Mouse (Mus musculus) common myeloid progenitor, adult 5-6 weeks (primary cell): Measurements from ENCODE around the gene Ccdc160. TPM values are rescaled to one million over a fixed set of nuclear protein-coding genes. Genes with fewer than 3 reads are reported as not detected.

Source experiments
- ATAC-seq: replicated peaks from 2 replicates; pipeline ENCODE4 v1.8.0; 2016; ENCODE audit warnings: low read depth, mild to moderate bottlenecking, moderate TSS enrichment, inconsistent platforms; ENCODE audit not compliant: poor library complexity, severe bottlenecking
- total RNA-seq: library from RNA; stranded (forward); fragments of 200-1000, 187-1606 nt; gene quantifications from 2 replicates; pipeline ENCODE4 v1.2.3, GENCODE M21; 2017

Ccdc160 gene
- not detected in 2 replicates for total RNA-seq

GRCm38 (mm10) chrX:52790980-52791593 lies at the start of gene Ccdc160:
Ccdc160 (plus strand) TSS chrX:52791200.
- peak; percentile 69 for ATAC-seq

- peak; percentile 34 for ATAC-seq
Observed at GRCm38 (mm10) chrX:52743781-52744180, 47.2 kb upstream of the Ccdc160 start.

- peak; percentile 66 for ATAC-seq
Observed at GRCm38 (mm10) chrX:52744201-52745051, 46.6 kb upstream of the Ccdc160 start.

DNA sequence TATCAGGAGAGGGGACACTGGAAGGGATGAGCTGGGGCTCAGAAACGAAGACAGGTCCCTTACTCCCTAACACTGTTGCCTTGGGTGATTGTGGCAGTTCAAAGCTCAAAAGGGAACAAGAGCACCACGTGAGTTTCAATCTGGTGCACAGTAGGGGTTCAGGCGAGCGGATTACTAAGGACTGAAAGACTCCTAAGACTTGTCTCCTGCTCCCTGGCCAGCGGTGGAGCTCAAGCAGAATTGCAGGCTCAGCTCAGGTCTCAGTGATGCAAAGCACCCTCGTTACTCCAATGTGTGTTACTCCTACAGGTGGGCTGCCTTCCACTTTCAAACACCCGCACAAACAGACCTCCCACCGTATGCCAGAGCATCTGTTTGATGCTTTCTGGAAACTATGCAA lies 45.5 kb upstream of the Ccdc160 start:
- ATAC-seq: no peak; the same call in 1 of the 2 replicates

DNA sequence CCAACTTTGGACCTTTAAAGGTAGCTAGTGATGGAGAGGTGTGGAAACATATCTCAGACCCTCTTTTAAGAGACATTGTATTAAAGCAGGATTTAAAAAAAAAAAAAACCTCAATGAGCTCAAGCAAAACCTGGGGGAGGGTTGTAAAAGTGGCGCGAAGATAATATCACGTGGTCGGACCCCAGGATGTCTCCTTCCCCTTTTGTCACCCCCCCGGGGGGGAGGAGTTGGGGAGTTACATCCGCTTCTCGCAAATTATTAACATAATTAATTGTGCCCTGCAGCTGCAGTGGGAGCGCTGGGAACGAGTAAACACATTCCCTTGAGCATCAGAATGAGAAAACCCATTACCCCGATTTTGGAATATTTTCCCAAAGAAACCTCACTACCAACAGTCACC lies 45.1 kb upstream of the Ccdc160 start:
- ATAC-seq: no peak

DNA sequence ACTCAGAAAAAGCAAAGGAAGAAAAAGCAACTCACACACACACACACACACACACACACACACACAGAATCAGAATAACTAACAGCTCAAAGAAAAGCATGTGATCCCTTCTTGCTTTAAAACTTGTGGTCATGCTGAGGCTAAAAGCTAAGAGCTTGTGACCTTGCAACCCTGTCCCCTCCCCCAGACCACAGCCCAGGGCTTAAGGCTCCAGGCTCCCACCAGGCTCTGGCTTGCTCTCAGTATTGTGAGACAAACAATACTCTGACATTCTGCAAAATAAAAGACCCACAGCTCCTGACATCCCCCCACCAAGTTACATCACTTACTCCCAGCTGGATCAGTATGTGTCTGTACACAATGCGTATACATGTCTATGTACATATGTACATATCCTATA lies 44.2 kb upstream of the Ccdc160 start:
- ATAC-seq: no peak

- no peak for ATAC-seq
Observed at GRCm38 (mm10) chrX:52753491-52754085, 37.4 kb upstream of the Ccdc160 start.

DNA sequence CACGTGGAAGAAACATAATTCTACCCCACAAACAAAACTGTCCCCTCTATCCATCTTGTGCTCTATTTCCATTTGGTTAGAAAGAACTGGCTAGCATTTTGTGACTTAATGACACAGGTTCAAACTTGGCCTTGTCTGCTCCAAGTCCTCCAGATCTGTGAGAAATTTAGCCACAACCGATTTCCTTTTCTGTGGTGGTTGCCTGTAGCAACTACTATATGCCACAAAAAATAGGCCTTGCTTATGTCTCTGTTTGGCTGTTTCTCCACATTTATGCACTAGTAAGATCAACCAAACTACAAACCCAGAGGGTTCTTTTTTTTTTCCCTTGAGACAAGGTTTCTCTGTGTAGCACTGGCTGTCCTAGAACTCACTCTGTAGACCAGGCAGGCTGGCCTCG lies 33.8 kb upstream of the Ccdc160 start:
- ATAC-seq: peak; percentile 79

DNA sequence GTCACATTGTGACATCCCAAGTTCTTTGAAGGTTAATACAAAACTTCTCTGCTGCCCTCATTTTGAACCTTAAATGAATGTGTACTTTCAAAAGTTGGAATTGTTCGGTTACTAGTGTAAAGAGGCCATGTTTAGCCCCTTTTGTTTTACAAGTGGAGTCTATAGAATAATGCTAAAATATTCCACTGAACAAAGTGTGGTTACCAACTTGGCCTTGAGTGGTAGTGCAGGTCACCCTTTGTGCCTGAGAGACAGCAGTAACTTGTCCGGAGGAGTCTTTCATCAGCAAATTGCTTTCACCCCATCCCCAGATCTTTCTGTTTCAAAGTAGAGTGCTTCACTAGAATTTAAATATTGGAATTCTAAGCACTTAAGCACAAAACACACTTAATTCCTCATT lies 31.8 kb upstream of the Ccdc160 start:
- ATAC-seq: no peak

DNA sequence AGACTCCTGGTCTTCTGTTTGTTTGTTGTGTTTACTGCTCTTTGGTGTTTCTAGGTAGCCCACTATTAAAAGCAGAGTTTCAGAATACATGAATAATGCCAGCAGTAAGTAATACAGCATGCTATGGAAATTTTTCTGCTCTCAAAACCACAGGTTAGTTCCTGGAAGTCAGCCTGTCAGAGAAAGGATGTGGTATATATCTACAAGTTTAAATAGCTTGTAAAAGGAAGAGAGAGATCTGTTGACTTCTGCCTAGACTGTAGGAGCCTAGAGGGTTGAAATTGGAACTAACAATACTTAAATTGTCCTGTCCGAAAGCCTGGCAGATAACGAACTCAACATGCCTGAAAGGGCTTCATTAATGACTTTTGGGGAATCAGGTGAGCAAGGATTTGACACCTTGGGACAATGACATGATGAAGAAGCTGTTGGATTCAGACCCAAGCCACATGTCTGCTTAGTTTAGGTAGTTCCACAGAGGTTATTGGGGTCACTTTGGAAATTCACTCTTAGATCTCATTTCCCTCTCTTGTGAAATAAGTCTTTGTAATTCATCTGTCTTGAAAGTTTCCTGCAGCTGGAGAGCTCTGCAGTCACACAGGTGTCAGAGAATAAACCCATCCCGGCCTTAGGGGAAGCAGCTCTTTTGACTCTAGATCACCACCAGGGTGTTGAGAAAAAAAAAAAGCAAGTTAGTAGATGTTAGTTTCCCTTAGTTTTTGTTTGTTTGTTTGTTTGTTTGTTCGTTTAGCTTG lies 30.6 kb upstream of the Ccdc160 start:
- ATAC-seq: peak; percentile 77

DNA sequence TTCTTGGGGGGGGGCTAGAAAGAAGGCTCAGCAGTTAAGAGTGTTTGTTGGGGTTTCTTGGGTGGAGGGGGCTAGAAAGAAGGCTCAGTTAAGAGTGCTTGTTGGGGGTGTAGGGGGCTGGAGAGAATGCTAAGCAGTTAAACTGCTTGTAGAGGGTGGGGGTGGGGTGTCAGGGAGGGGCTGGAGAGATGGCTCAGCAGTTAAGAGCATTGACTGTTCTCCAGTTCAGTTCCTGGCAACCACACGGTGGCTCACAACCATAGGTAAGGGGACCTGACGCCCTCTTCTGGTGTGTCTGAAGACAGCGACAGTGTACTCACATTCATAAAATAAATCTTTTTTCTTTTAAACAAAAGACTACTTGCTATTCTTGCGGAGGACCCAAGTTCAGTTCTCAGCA lies 28.8 kb upstream of the Ccdc160 start:
- ATAC-seq: no peak

DNA sequence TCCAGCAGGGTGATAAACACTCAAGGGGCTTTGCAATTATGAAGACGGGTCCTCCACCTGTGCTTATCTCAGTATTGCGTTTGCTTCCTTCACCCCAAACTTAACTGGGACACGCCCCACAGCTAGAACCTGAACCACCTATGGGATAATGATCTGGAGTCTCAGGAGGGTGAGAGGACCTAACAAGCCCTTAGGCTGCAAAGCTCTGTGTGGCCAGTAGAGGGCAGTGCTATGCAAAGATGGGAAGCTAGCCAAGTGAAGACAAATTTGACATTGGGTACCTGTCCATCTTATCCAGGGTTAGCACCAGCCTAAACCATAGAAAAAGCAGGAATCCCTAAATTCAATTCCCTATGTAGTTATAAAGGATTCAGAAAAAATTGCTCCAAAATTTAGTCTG lies 15.0 kb upstream of the Ccdc160 start:
- peak; percentile 69 for ATAC-seq

GRCm38 (mm10) chrX:52777671-52778070 lies 13.3 kb upstream of the Ccdc160 start:
- no peak for ATAC-seq

DNA sequence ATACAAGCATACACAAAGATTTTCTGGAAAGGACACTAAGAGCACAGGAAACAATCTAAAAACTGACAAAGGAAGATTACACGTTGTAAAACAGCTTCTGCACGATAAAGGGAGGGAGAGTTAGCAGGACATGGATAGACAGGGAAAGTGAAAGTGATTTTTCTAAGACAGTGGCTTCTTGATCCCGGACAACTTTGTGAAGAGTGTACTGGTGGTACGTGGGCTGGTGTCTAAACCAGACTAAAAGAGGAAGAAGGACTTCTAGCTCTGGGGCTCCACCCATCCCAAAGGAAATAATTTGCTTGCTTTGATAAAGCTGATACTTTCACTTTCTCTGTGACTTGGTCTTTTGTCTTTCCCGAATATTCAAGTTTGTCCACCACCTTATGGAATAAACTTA lies 7.1 kb upstream of the Ccdc160 start:
- peak; percentile 100 for ATAC-seq

GRCm38 (mm10) chrX:52791944-52792719 lies 1.1 kb downstream of the Ccdc160 start:
- ATAC-seq: 0 out of 2 replicates have a peak, but pooled peaks have one; percentile 29

- ATAC-seq: no peak
Observed at GRCm38 (mm10) chrX:52792861-52793260, 1.9 kb downstream of the Ccdc160 start.

GRCm38 (mm10) chrX:52795816-52796215 lies 4.8 kb downstream of the Ccdc160 start:
- no peak for ATAC-seq

- ATAC-seq: no peak
Observed at GRCm38 (mm10) chrX:52797031-52797625, 6.1 kb downstream of the Ccdc160 start.

GRCm38 (mm10) chrX:52798255-52798654 lies 7.3 kb downstream of the Ccdc160 start:
- no peak for ATAC-seq
